Mouse (Mus musculus) lung, postnatal 0 days (tissue): ENCODE data around the gene Csde1. TPM values are rescaled to one million over a fixed set of nuclear protein-coding genes. Genes with fewer than 3 reads are reported as not detected.

Source experiments
- ATAC-seq: fragments of 200-750 bp; cut with Nextera tagmentation; 2 replicates; pipeline ENCODE4 v1.8.0; 2017; ENCODE audit warnings: moderate library complexity
- DNase-seq: peaks from one replicate; pipeline ENCODE4 v3.0.0-alpha.2; 2016; ENCODE audit warnings: low spot score
- H3K27ac ChIP-seq: fragments of 300-500 bp; sonication (generic); 2 replicates; pipeline ENCODE4 v1.5.1; 2014; ENCODE audit warnings: antibody characterized with exemption, mild to moderate bottlenecking, low read length, mixed read lengths
- H3K27me3 ChIP-seq: fragments of 300-500 bp; sonication (generic); replicated peaks from 2 replicates; pipeline ENCODE4 v1.6.1; 2014; ENCODE audit warnings: low read length, mixed read lengths; ENCODE audit not compliant: insufficient read depth
- H3K36me3 ChIP-seq: fragments of 300-500 bp; sonication (generic); 2 replicates; pipeline ENCODE4 v1.6.1; 2014; ENCODE audit warnings: low read length, mixed read lengths; ENCODE audit not compliant: insufficient read depth
- H3K4me1 ChIP-seq: fragments of 300-500 bp; sonication (generic); 2 replicates; pipeline ENCODE4 v1.6.1; 2014; ENCODE audit warnings: antibody characterized with exemption, low read depth, low read length, mixed read lengths; ENCODE audit not compliant: insufficient read depth
- H3K4me2 ChIP-seq: fragments of 300-500 bp; sonication (generic); replicated peaks from 2 replicates; pipeline ENCODE4 v1.6.1; 2014; ENCODE audit warnings: low read depth, mild to moderate bottlenecking, low read length, moderate library complexity, mixed read lengths
- H3K4me3 ChIP-seq: fragments of 300-500 bp; sonication (generic); 2 replicates; pipeline ENCODE4 v1.5.1; 2014; ENCODE audit warnings: low read depth, low read length
- H3K9ac ChIP-seq: fragments of 300-500 bp; sonication (generic); replicated peaks from 2 replicates; pipeline ENCODE4 v1.6.1; 2014; ENCODE audit warnings: low read depth, mild to moderate bottlenecking
- H3K9me3 ChIP-seq: fragments of 300-500 bp; sonication (generic); 2 replicates; pipeline ENCODE4 v1.6.1; 2016; ENCODE audit warnings: low read length, mixed read lengths
- CTCF ChIP-seq: IDR thresholded peaks from 2 replicates; pipeline ENCODE4 v1.5.1; 2016; ENCODE audit warnings: antibody characterized with exemption, mild to moderate bottlenecking
- EP300 ChIP-seq: IDR thresholded peaks from 2 replicates; pipeline ENCODE4 v1.6.1; 2016; ENCODE audit warnings: antibody characterized with exemption, mild to moderate bottlenecking, control low read depth
- WGBS: fragments of 180-500 bp; shearing (Covaris S2); extraction: QIAGEN DNeasy Blood & Tissue Kit; methylation state at CpG from one replicate; pipeline ENCODE4 v1.1.7; 2014; 5-methylcytosine and 5-hydroxymethylcytosine counted together
- polyA plus RNA-seq: library from polyadenylated mRNA; unstranded; fragments of >200 nt; fragmentation: Nextera tagmentation; extraction: Ambion mirVana; gene quantifications from 2 replicates; pipeline ENCODE4 v1.2.1, GENCODE M21; 2015

Gene Csde1
- polyA plus RNA-seq, 1 experiment from 2014 or later: 167 TPM

- Histone ChIP-seq H3K27ac (no peak overlapping the region), H3K9ac (no peak overlapping the region), H3K4me1 (peaks cover 3% of the 10 kb centered on the region; the same call in 1 of the 2 replicates), H3K36me3 (peaks cover 18% of the 10 kb centered on the region), H3K9me3 (no peaks in the 10 kb centered on the region), H3K27me3 (no peaks in the 10 kb centered on the region), H3K4me3 (no peak overlapping the region), H3K4me2 (no peak overlapping the region)
- DNase-seq: no peak
- 86% methylated on average over 5 of the region's 5 CpGs for WGBS
- TF ChIP-seq EP300 (no peak), CTCF (no peak)
- no peak for ATAC-seq
Measured at GRCm38 (mm10) chr3:103056016-103056595, 35.9 kb downstream of the Csde1 start.

- Histone ChIP-seq H3K9ac (no peak overlapping the region), H3K27ac (peak overlapping the region; percentile 97), H3K27me3 (no peaks in the 10 kb centered on the region), H3K4me1 (peaks cover 3% of the 10 kb centered on the region; the same call in 1 of the 2 replicates), H3K4me3 (peak overlapping the region; percentile 84), H3K9me3 (no peaks in the 10 kb centered on the region), H3K36me3 (peaks cover 29% of the 10 kb centered on the region), H3K4me2 (peak overlapping the region; percentile 59)
- WGBS: 3% methylated on average over 10 of the region's 10 CpGs
- ATAC-seq (peak; percentile 16), DNase-seq (no peak)
- no peak for TF ChIP-seq CTCF
- TF ChIP-seq EP300: no peak
Measured at GRCm38 (mm10) chr3:103057752-103058151, 37.5 kb downstream of the Csde1 start.

DNA sequence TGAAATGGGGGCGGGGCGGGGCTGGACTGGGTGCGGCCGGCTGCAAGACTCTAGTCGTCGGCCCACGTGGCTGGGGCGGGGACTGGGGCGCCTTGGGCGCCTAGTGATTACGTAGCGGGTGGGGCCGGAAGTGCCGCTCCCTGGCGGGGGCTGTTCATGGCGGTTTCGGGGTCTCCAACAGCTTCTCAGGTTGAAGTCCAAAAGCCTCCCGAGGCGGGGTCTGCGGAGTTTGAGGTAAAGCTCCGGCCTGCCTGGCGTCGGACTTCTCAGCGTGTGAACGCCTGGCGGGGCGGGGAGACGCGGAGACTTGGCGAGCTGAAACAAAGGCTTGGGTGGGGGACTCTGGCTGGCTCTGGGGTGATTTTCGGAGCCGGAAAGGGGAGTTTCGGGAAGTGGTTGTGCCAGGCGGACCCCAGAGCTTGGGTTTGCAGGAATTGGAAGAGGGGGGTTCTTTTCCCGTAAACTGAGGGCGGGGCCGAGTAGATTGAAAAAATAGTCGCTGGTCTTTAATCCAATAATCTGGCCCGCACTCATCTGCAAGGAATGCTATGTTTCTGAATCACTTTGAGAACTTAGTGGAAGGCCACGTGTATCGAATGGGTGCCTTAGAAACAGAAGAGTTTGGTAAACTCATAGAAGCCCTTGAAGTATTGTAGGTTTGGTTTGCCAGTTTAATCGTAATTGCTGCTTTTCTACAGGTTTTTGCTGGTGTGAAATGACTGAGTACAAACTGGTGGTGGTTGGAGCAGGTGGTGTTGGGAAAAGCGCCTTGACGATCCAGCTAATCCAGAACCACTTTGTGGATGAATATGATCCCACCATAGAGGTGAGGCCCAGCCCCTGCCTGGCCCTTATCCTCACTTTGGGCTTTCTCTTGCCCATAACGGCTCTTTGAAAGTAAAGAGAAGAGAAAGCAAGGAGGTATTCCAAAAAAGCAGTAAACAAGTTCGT is 38.3 kb downstream of the Csde1 start, which contains the start of gene Nras:
Gene Nras, plus strand, starts transcription at position 79 of the 951 bp plus-strand sequence.
- no peaks in the 10 kb centered on the region for H3K27me3 ChIP-seq
- H3K4me3 ChIP-seq: peak within 1 kb of the TSS; percentile 84
- 2% methylated on average over 46 of the region's 46 CpGs for WGBS
- peak within 1 kb of the TSS; percentile 95 for H3K9ac ChIP-seq
- DNase-seq (peak; percentile 96), ATAC-seq (peak; percentile 99)
- TF ChIP-seq CTCF (no peak), EP300 (peak; percentile 80)
- peaks cover 33% of the 10 kb centered on the region for H3K36me3 ChIP-seq
- peaks cover 3% of the 10 kb centered on the region; the same call in 1 of the 2 replicates for H3K4me1 ChIP-seq
- no peaks in the 10 kb centered on the region for H3K9me3 ChIP-seq
- peak within 1 kb of the TSS; percentile 59 for H3K4me2 ChIP-seq
- peak within 1 kb of the TSS; percentile 97 for H3K27ac ChIP-seq

DNA sequence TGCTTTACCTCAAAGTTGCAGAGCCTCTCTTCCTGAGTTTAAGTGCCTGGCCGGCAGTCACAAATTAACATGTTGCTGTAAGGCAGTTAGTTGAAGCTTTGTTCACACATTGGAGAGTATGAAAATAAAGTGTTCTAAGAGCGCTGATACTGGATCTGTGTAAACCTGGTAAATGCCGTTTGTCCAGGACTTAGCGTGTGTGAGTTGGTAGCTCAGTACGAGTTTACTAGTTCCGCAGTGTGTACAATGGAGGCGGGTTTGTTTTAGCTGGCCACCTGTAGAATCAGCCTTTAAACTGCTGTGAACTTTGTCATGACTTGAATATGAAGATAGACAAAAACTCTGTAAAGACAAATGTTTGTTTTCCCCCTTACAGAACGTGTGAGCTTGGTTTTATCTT is 46.7 kb downstream of the Csde1 start:
- H3K27ac ChIP-seq: no peak overlapping the region
- H3K9me3 ChIP-seq: no peaks in the 10 kb centered on the region
- H3K4me1 ChIP-seq: no peaks in the 10 kb centered on the region
- no peak overlapping the region for H3K4me2 ChIP-seq
- DNase-seq (no peak), ATAC-seq (no peak)
- no peak overlapping the region for H3K9ac ChIP-seq
- no peak for TF ChIP-seq EP300
- TF ChIP-seq CTCF: no peak
- H3K27me3 ChIP-seq: no peaks in the 10 kb centered on the region
- H3K36me3 ChIP-seq: peaks cover 44% of the 10 kb centered on the region
- no peak overlapping the region for H3K4me3 ChIP-seq
- WGBS: 82% methylated on average over 8 of the region's 8 CpGs

DNA sequence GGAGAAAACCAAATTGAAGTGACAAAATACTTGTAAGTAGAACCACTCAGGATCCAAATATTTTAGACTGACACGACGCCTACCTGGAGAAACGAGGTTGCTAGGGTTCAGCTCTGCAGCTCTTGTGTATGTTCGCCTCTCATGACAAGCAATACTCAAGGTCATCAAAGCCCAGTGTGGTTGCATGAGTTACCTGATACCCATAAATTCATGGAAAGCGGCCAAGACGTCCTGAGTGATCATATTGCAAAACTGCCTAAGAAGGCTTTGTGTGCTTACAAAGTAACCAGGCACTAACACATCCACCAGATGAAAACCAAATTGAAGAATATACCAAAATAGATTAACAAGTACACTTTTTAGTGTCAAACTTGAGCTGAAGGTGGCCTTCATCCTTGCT is 48.7 kb downstream of the Csde1 start:
- no peak for ATAC-seq
- DNase-seq: no peak
- Histone ChIP-seq H3K9me3 (no peaks in the 10 kb centered on the region), H3K36me3 (peaks cover 27% of the 10 kb centered on the region), H3K4me3 (no peak overlapping the region), H3K27me3 (no peaks in the 10 kb centered on the region), H3K4me2 (no peak overlapping the region), H3K9ac (no peak overlapping the region), H3K27ac (no peak overlapping the region), H3K4me1 (no peaks in the 10 kb centered on the region)
- WGBS: 85% methylated on average over 6 of the region's 6 CpGs
- TF ChIP-seq EP300 (no peak), CTCF (no peak)

DNA sequence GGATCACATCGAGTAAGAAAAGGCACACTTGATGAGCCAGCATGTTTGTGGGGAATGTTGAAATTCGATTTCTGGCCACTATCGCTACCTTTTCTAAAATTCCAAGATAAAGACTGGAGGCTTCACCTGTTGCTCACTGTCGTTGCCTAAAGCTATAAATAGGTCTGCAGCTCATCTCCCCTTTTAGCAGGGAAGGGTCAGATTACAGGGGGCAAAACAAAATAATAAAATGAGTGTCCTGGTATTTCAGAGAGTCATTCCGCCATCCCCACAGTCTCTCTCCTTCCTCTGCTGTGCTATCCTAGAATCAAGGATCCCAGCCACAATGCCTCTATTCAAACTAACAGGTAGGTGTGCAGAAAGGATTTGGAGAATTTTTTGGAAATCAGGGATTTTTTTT is 53.5 kb downstream of the Csde1 start, which contains the start of gene Ampd1:
Gene Ampd1, plus strand, starts transcription at position 244 of the 400 bp plus-strand sequence.
- no peak within 1 kb of the TSS for H3K4me2 ChIP-seq
- DNase-seq (no peak), ATAC-seq (no peak)
- H3K9ac ChIP-seq: no peak within 1 kb of the TSS
- no peaks in the 10 kb centered on the region for H3K36me3 ChIP-seq
- H3K4me3 ChIP-seq: no peak within 1 kb of the TSS
- H3K27ac ChIP-seq: no peak within 1 kb of the TSS
- no peaks in the 10 kb centered on the region for H3K4me1 ChIP-seq
- no peak for TF ChIP-seq EP300
- TF ChIP-seq CTCF: no peak
- WGBS: 57% methylated on average over 5 of the region's 5 CpGs
- H3K9me3 ChIP-seq: no peaks in the 10 kb centered on the region
- H3K27me3 ChIP-seq: no peaks in the 10 kb centered on the region
